Mouse (Mus musculus): ENCODE measurements at regions not wholly inside any gene's neighbourhood (a gene's known extent, or its start where the extent isn't known, plus 50 kb on each side); places are given as distances from the start of the nearest gene placed in this dataset.

GRCm38 (mm10) chr8:126744747-126745382, 151.1 kb upstream of the Irf2bp2 start:
- Histone ChIP-seq H3K36me3 (replicated peaks in 1 of 2; ENCODE audit: control insufficient read depth in 1 of 2, insufficient read depth in 1 of 2, low read length in 1 of 2) (no peaks in the 10 kb centered on the region), H3K4me2 (ENCODE audit: insufficient read depth, low read depth, poor library complexity, severe bottlenecking) (no peak overlapping the region), H3K9ac (ENCODE audit: insufficient read depth, low read depth) (no peak overlapping the region), H3K27ac (ENCODE audit: insufficient read depth, low read depth) (no peak overlapping the region), H3K27me3 (replicated peaks) (no peaks in the 10 kb centered on the region), H3K4me3 (replicated peaks in 1 of 3; ENCODE audit: low read depth in 2 of 3, low read length in 2 of 3, poor library complexity in 1 of 3) (no peak overlapping the region), H3K79me2 (replicated peaks; ENCODE audit: control insufficient read depth, extremely low read depth, insufficient read depth, poor library complexity, severe bottlenecking) (no peaks in the 10 kb centered on the region), H3K4me1 (ENCODE audit: control insufficient read depth in 1 of 2, insufficient read depth in 2 of 2) (peaks cover 0 to 9% of the 10 kb centered on the region in 2 experiments; a peak in 2 of 4 replicates), H3K9me3 (replicated peaks; ENCODE audit: low read length) (no peaks in the 10 kb centered on the region)
- DNase-seq (ENCODE audit: extremely low read depth) = no peak
- dilution Hi-C loops (cut with MboI; ENCODE audit: extremely low pct_ligation_motif_present, extremely low pct_unique_long_range_greater_than_20kb, low sequenced_read_pairs) (no loop called here), in situ Hi-C loops (cut with MboI; ENCODE audit: low pct_ligation_motif_present, low pct_unique_long_range_greater_than_20kb, low sequenced_read_pairs) (loop anchor here (5.0 to 10.0 kb wide), 2 partner anchors 43 to 130 kb away; no protein-coding TSS in a partner anchor)
- TF ChIP-seq SIN3A (IDR thresholded peaks at IDR 0.05; ENCODE audit: low read length) (no peak), EP300 (IDR thresholded peaks at IDR 0.05; ENCODE audit: low read length) (no peak), MAFK (IDR thresholded peaks at IDR 0.05; ENCODE audit: insufficient replicate concordance, low read length) (no peak)

GRCm38 (mm10) chr8:126743296-126743695, 149.5 kb upstream of the Irf2bp2 start:
- dilution Hi-C loops (cut with MboI; ENCODE audit: extremely low pct_ligation_motif_present, extremely low pct_unique_long_range_greater_than_20kb, low sequenced_read_pairs) = no loop called here
- in situ Hi-C loops (cut with MboI; ENCODE audit: low pct_ligation_motif_present, low pct_unique_long_range_greater_than_20kb, low sequenced_read_pairs) = loop anchor here (5.0 to 10.0 kb wide), 2 partner anchors 41 to 128 kb away; no protein-coding TSS in a partner anchor

GRCm38 (mm10) chr8:126742081-126742480, 148.3 kb upstream of the Irf2bp2 start:
- no peak overlapping the region for H3K9ac ChIP-seq (ENCODE audit: insufficient read depth, low read depth)
- H3K27ac ChIP-seq (ENCODE audit: insufficient read depth, low read depth) = no peak overlapping the region
- H3K9me3 ChIP-seq (replicated peaks; ENCODE audit: low read length) = no peaks in the 10 kb centered on the region
- dilution Hi-C loops (cut with MboI; ENCODE audit: extremely low pct_ligation_motif_present, extremely low pct_unique_long_range_greater_than_20kb, low sequenced_read_pairs) (no loop called here), in situ Hi-C loops (cut with MboI; ENCODE audit: low pct_ligation_motif_present, low pct_unique_long_range_greater_than_20kb, low sequenced_read_pairs) (loop anchor here (5.0 to 10.0 kb wide), 2 partner anchors 40 to 127 kb away; no protein-coding TSS in a partner anchor)
- no peak for DNase-seq (ENCODE audit: extremely low read depth)
- no peak for TF ChIP-seq JUN (IDR thresholded peaks at IDR 0.05; ENCODE audit: insufficient read depth, low read depth, low read length)
- TF ChIP-seq NRF1 (IDR thresholded peaks at IDR 0.05; ENCODE audit: low read depth, low read length) = no peak
- no peak overlapping the region for H3K4me3 ChIP-seq (replicated peaks in 1 of 3; ENCODE audit: low read depth in 2 of 3, low read length in 2 of 3, poor library complexity in 1 of 3)
- peaks cover 2% of the 10 kb centered on the region for H3K27me3 ChIP-seq (replicated peaks)
- no peaks in the 10 kb centered on the region for H3K36me3 ChIP-seq (replicated peaks in 1 of 2; ENCODE audit: control insufficient read depth in 1 of 2, insufficient read depth in 1 of 2, low read length in 1 of 2)
- H3K79me2 ChIP-seq (replicated peaks; ENCODE audit: control insufficient read depth, extremely low read depth, insufficient read depth, poor library complexity, severe bottlenecking) = no peaks in the 10 kb centered on the region
- H3K4me1 ChIP-seq (ENCODE audit: control insufficient read depth in 1 of 2, insufficient read depth in 2 of 2) = peaks cover 0 to 9% of the 10 kb centered on the region in 2 experiments; a peak in 2 of 4 replicates
- no peak overlapping the region for H3K4me2 ChIP-seq (ENCODE audit: insufficient read depth, low read depth, poor library complexity, severe bottlenecking)

More at GRCm38 (mm10) chr8:126743296-126743695, 149.5 kb upstream of the Irf2bp2 start:
- Histone ChIP-seq H3K4me2 (ENCODE audit: insufficient read depth, low read depth, poor library complexity, severe bottlenecking) (no peak overlapping the region), H3K79me2 (replicated peaks; ENCODE audit: control insufficient read depth, extremely low read depth, insufficient read depth, poor library complexity, severe bottlenecking) (no peaks in the 10 kb centered on the region), H3K9ac (ENCODE audit: insufficient read depth, low read depth) (no peak overlapping the region), H3K4me3 (replicated peaks in 1 of 3; ENCODE audit: low read depth in 2 of 3, low read length in 2 of 3, poor library complexity in 1 of 3) (no peak overlapping the region), H3K27me3 (replicated peaks) (peaks cover 2% of the 10 kb centered on the region), H3K9me3 (replicated peaks; ENCODE audit: low read length) (no peaks in the 10 kb centered on the region), H3K27ac (ENCODE audit: insufficient read depth, low read depth) (no peak overlapping the region), H3K36me3 (replicated peaks in 1 of 2; ENCODE audit: control insufficient read depth in 1 of 2, insufficient read depth in 1 of 2, low read length in 1 of 2) (no peaks in the 10 kb centered on the region), H3K4me1 (ENCODE audit: control insufficient read depth in 1 of 2, insufficient read depth in 2 of 2) (peaks cover 0 to 9% of the 10 kb centered on the region in 2 experiments; a peak in 2 of 4 replicates)
- TF ChIP-seq UBTF (IDR thresholded peaks at IDR 0.05; ENCODE audit: low read depth, low read length) = no peak
- DNase-seq (ENCODE audit: extremely low read depth) = no peak
